Mouse (Mus musculus) lung, postnatal 25 days (tissue): ENCODE results near the gene Trim80.
"Not testable (repeated sequence)": the region's sequence is repeated elsewhere in the genome, so short reads cannot be mapped to it uniquely, and the experiment has no call there.

Experiments used
- DNase-seq: peaks from one replicate; pipeline ENCODE4 v3.0.0; 2022; ENCODE audit warnings: low spot score

Gene Trim80

GRCm38 (mm10) chr11:115496559-115496958 lies 56.2 kb downstream of the Trim80 start:
- DNase-seq = not testable (repeated sequence)
